Mouse (Mus musculus) testis, postnatal 14 days (tissue): ENCODE measurements at regions not wholly inside any gene's neighbourhood (a gene's known extent, or its start where the extent isn't known, plus 50 kb on each side); places are given as distances from the start of the nearest gene placed in this dataset.

Source experiments
- DNase-seq: peaks from one replicate; pipeline ENCODE4 v3.0.0; 2021; ENCODE audit warnings: low spot score

- DNase-seq: no peak
These were observed 418.4 kb upstream of the Pou3f3 start for GRCm38 (mm10) chr1:42277130-42277529.

- no peak for DNase-seq
These were observed 399.7 kb upstream of the Pou3f3 start for GRCm38 (mm10) chr1:42295841-42296240.

- no peak for DNase-seq
These were observed 386.3 kb upstream of the Pou3f3 start for GRCm38 (mm10) chr1:42309251-42309650.

- peak; percentile 4 for DNase-seq
These were observed 382.1 kb upstream of the Pou3f3 start for GRCm38 (mm10) chr1:42313494-42313893.

GRCm38 (mm10) chr1:42351884-42352283 is 343.7 kb upstream of the Pou3f3 start:
- DNase-seq: no peak

- no peak for DNase-seq
These were observed 343.2 kb upstream of the Pou3f3 start for GRCm38 (mm10) chr1:42352389-42352788.

- no peak for DNase-seq
These were observed 342.5 kb upstream of the Pou3f3 start for GRCm38 (mm10) chr1:42353096-42353495.

- DNase-seq: no peak
These were observed 341.5 kb upstream of the Pou3f3 start for GRCm38 (mm10) chr1:42354020-42354419.

GRCm38 (mm10) chr1:42362438-42362837 is 333.1 kb upstream of the Pou3f3 start:
- no peak for DNase-seq

- no peak for DNase-seq
These were observed 329.8 kb upstream of the Pou3f3 start for GRCm38 (mm10) chr1:42365648-42366324.

GRCm38 (mm10) chr1:42387919-42388684 is 307.5 kb upstream of the Pou3f3 start:
- DNase-seq: no peak

GRCm38 (mm10) chr1:42388740-42389139 is 306.8 kb upstream of the Pou3f3 start:
- no peak for DNase-seq

GRCm38 (mm10) chr1:42395651-42396260 is 299.8 kb upstream of the Pou3f3 start:
- no peak for DNase-seq

GRCm38 (mm10) chr1:42398461-42399154 is 297.0 kb upstream of the Pou3f3 start:
- no peak for DNase-seq

- DNase-seq: no peak
These were observed 279.6 kb upstream of the Pou3f3 start for GRCm38 (mm10) chr1:42415817-42416538.

GRCm38 (mm10) chr1:42416539-42417218 is 278.9 kb upstream of the Pou3f3 start:
- no peak for DNase-seq

GRCm38 (mm10) chr1:42417815-42418214 is 277.8 kb upstream of the Pou3f3 start:
- no peak for DNase-seq

GRCm38 (mm10) chr1:42418233-42418632 is 277.3 kb upstream of the Pou3f3 start:
- DNase-seq: no peak

- no peak for DNase-seq
These were observed 259.1 kb upstream of the Pou3f3 start for GRCm38 (mm10) chr1:42436366-42436998.

GRCm38 (mm10) chr1:42468365-42468764 is 227.2 kb upstream of the Pou3f3 start:
- DNase-seq: no peak
